Mouse (Mus musculus) limb, embryonic 12.5 days (tissue): ENCODE data around the gene Klk5. TPM values are rescaled to one million over a fixed set of nuclear protein-coding genes. Genes with fewer than 3 reads are reported as not detected.
A peak's percentile ranks its signal among the peaks of the same experiment; 100 is the strongest.

Experiments
- ATAC-seq: fragments of 200-750 bp; cut with Nextera tagmentation; 2 replicates; pipeline ENCODE4 v1.8.0; 2017; ENCODE audit warnings: low read depth, moderate TSS enrichment; ENCODE audit not compliant: insufficient number of reproducible peaks, insufficient read depth, low FRiP score, low TSS enrichment
- H3K27ac ChIP-seq: fragments of 300-500 bp; sonication (generic); 2 replicates; pipeline ENCODE4 v1.5.1; 2016; ENCODE audit warnings: mild to moderate bottlenecking, moderate library complexity
- H3K27me3 ChIP-seq: fragments of 300-500 bp; sonication (generic); 2 replicates; pipeline ENCODE4 v1.6.1; 2016; ENCODE audit warnings: mild to moderate bottlenecking, moderate library complexity
- H3K36me3 ChIP-seq: fragments of 300-500 bp; sonication (generic); 2 replicates; pipeline ENCODE4 v1.6.1; 2016; ENCODE audit warnings: mild to moderate bottlenecking, moderate library complexity
- H3K4me1 ChIP-seq: fragments of 300-500 bp; sonication (generic); replicated peaks from 2 replicates; pipeline ENCODE4 v1.6.1; 2016
- H3K4me2 ChIP-seq: fragments of 300-500 bp; sonication (generic); 2 replicates; pipeline ENCODE4 v1.6.1; 2016; ENCODE audit warnings: mild to moderate bottlenecking, moderate library complexity
- H3K4me3 ChIP-seq: fragments of 300-500 bp; sonication (generic); replicated peaks from 2 replicates; pipeline ENCODE4 v1.5.1; 2016; ENCODE audit warnings: mild to moderate bottlenecking
- H3K9ac ChIP-seq: fragments of 300-500 bp; sonication (generic); replicated peaks from 2 replicates; pipeline ENCODE4 v1.6.1; 2016; ENCODE audit warnings: mild to moderate bottlenecking, moderate library complexity
- H3K9me3 ChIP-seq: fragments of 300-500 bp; sonication (generic); 2 replicates; pipeline ENCODE4 v1.6.1; 2016; ENCODE audit warnings: mild to moderate bottlenecking, moderate library complexity
- WGBS: fragments of 180-500 bp; shearing (Covaris S2); methylation state at CpG from one replicate; pipeline ENCODE4 v1.1.7; 2016; 5-methylcytosine and 5-hydroxymethylcytosine counted together
- polyA plus RNA-seq: library from polyadenylated mRNA; unstranded; fragments of >200 nt; fragmentation: Nextera tagmentation; extraction: Ambion mirVana; gene quantifications from 2 replicates; pipeline ENCODE4 v1.2.1, GENCODE M21; 2016

Gene Klk5
- 0.28 TPM in 1 of 2 replicates, not detected in the other for polyA plus RNA-seq

DNA sequence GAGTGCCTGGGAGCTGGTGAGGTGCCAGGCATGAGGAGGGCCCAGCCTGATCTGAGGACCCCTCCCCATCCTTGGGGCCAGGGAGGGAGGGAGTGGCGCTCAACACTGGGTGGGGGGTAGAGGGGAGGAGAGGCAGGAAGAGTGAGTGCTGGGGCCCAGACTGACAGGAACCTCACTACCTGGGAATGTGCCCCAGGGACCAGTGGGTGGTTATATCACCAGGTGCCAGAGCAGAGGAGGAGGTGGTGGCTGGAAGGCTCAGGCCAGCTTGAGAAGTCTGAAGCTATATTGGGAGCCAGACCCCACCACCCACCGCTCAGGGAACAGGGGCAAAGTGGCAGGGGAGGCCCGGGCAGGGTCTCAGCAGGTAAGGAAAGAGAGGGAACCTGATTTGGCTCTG lies at the start of gene Klk5:
Gene Klk5 (plus strand): TSS at position 271 of the 400 bp plus-strand sequence.
- H3K4me1 ChIP-seq = no peaks in the 10 kb centered on the region
- no peak within 1 kb of the TSS for H3K27ac ChIP-seq
- no peak for ATAC-seq
- no peak within 1 kb of the TSS for H3K9ac ChIP-seq
- WGBS = 52% methylated on average over 3 of the region's 3 CpGs
- no peak within 1 kb of the TSS for H3K4me2 ChIP-seq
- no peak within 1 kb of the TSS for H3K4me3 ChIP-seq
- no peaks in the 10 kb centered on the region for H3K27me3 ChIP-seq
- H3K9me3 ChIP-seq = no peaks in the 10 kb centered on the region
- H3K36me3 ChIP-seq = no peaks in the 10 kb centered on the region

DNA sequence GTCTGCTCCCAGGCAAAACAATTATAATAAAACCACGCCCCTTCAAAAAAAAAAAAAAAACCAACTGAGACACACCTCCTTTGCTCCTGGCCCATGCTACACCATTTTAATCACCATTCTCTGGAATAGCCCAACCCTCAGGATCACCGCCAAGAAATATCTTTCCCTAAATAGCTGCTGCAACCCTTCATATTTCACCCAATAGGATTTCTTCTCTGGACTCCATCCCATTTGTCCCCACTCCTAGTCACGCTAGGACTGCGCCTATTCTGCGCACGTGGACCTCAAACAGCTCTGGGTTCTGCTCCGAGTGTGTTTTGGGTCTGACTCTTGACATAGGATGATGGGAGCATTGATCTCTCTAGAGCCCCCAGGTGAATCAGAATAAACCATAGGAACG lies 45.4 kb upstream of the Klk5 start:
- 7% methylated on average over 8 of the region's 8 CpGs for WGBS
- H3K4me3 ChIP-seq = peak overlapping the region; percentile 52
- no peak for ATAC-seq

DNA sequence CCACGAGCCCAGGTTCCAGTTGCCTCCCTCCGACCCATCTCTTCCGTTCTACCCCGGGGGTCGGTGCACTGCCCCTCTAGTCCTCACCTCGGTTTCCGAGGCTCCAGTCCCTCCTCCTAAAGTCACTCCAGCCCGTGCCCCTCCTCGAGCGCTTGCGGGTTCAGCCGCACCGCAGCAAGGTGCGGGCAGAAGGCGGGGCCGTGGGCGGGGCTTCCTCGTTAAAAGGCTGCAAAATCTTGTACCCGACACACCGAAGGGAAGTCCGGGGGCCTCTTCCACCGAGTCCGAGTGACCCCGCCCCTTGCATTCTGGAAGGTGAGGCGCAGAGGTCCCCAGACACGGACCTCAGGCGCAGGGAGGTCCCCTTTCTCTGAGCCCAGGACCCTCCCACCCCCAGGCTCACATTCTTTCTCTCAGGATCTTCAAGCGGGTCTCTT lies 44.4 kb upstream of the Klk5 start, which contains the start of gene Klk8:
Gene Klk8 (plus strand): TSS at position 245 of the 437 bp plus-strand sequence.
- H3K4me2 ChIP-seq = peak within 1 kb of the TSS; percentile 76
- H3K4me1 ChIP-seq = peaks cover 7% of the 10 kb centered on the region; the same call in 1 of the 2 replicates
- H3K9me3 ChIP-seq = no peaks in the 10 kb centered on the region
- whole genome bisulfite sequencing = under 1% methylated on average over 28 of the region's 28 CpGs
- H3K4me3 ChIP-seq = peak within 1 kb of the TSS; percentile 52
- peak within 1 kb of the TSS; percentile 56 for H3K9ac ChIP-seq
- ATAC-seq = peak; percentile 58; the same call in 1 of the 2 replicates
- no peaks in the 10 kb centered on the region for H3K36me3 ChIP-seq
- peaks cover 59% of the 10 kb centered on the region for H3K27me3 ChIP-seq
- no peak within 1 kb of the TSS for H3K27ac ChIP-seq

More for the DNA sequence above, 45.4 kb upstream of the Klk5 start:
- Histone ChIP-seq H3K9ac (no peak overlapping the region), H3K27me3 (peaks cover 59% of the 10 kb centered on the region), H3K4me2 (peak overlapping the region; percentile 76), H3K36me3 (no peaks in the 10 kb centered on the region), H3K9me3 (no peaks in the 10 kb centered on the region), H3K4me1 (peaks cover 7% of the 10 kb centered on the region; the same call in 1 of the 2 replicates), H3K27ac (no peak overlapping the region)

DNA sequence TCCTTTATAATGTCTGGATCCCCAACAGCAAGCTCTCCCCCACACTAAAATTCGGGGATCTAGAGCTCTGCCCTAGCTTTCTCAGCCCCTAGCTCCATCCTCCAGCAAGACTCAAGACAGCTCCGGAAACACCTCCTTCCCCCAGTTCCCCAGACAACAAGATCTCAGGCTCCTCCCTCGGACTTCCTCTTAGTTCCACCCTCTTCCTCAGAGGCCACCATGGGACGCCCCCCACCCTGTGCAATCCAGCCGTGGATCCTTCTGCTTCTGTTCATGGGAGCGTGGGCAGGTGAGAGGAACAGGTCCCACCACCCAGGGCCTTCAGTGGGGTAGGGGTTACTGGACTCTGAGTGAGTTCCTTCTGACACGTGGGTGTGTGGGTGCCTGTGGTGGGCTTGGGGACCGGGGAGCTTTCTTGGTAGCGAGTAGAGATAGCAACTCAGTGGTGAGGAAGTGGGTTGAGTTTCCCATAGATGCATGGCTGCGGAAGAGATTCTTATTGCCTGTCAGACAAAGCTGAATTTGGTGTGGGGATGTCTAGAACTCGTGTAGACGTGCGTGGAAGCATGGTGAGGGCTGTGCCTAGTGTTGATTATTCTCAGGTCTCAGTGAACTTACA lies 43.8 kb upstream of the Klk5 start:
- Histone ChIP-seq H3K9me3 (no peaks in the 10 kb centered on the region), H3K4me1 (peaks cover 7% of the 10 kb centered on the region; the same call in 1 of the 2 replicates), H3K27me3 (peaks cover 59% of the 10 kb centered on the region), H3K27ac (no peak overlapping the region), H3K4me3 (peak overlapping the region; percentile 52), H3K4me2 (peak overlapping the region; percentile 76), H3K9ac (no peak overlapping the region), H3K36me3 (no peaks in the 10 kb centered on the region)
- whole genome bisulfite sequencing = 45% methylated on average over 13 of the region's 13 CpGs
- ATAC-seq = peak; percentile 32; the same call in 1 of the 2 replicates

DNA sequence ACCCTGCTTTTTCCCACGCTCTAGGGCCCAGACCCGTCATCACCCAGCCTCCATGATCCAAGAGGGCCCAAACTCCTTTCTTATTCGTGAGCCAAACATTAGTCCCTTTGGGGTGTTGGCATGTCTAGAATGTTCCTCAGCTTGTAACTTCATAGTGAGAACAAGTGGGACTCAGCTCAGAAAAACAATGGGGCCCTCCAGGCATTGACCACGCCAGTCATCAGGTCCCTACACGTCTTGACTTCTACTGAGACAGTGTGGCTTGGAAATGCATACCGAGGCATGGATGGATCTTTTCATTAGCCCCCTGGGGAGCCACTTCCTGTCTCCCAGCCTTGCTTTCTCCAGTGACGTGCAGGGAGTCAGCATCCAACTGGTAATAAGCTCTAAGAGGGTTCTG lies 41.9 kb upstream of the Klk5 start:
- H3K36me3 ChIP-seq = no peaks in the 10 kb centered on the region
- ATAC-seq = no peak
- no peaks in the 10 kb centered on the region for H3K9me3 ChIP-seq
- 73% methylated on average over 7 of the region's 7 CpGs for WGBS
- peaks cover 7% of the 10 kb centered on the region; the same call in 1 of the 2 replicates for H3K4me1 ChIP-seq
- H3K4me2 ChIP-seq = no peak overlapping the region
- H3K27me3 ChIP-seq = peaks cover 44% of the 10 kb centered on the region
- no peak overlapping the region for H3K4me3 ChIP-seq
- H3K27ac ChIP-seq = no peak overlapping the region
- H3K9ac ChIP-seq = no peak overlapping the region

DNA sequence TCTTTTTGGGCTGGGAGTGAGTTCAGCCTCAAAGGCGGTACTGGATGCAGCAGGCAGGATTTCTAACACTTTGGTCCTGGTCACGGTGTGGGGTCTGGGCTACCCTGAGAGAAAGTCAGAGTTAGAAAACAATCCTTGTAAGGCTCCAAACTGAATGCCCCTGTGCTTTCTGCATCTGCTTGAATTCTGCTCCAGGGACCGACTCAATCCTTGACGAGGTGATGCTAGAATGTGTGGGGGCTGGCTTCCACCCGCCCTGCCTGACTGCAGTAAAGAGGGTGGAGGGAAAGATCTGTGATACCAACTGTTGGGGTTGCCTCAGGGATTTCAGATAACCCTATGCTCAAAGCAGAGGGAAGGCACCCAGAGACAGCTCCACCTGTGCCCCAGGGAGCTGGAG lies 30.8 kb upstream of the Klk5 start, which contains the start of gene Klk7:
Gene Klk7 (plus strand): TSS at position 301 of the 400 bp plus-strand sequence.
- no peak within 1 kb of the TSS for H3K4me3 ChIP-seq
- no peaks in the 10 kb centered on the region for H3K36me3 ChIP-seq
- H3K4me1 ChIP-seq = no peaks in the 10 kb centered on the region
- WGBS = 33% methylated on average over 5 of the region's 5 CpGs
- no peak within 1 kb of the TSS for H3K9ac ChIP-seq
- ATAC-seq = no peak
- peaks cover 9% of the 10 kb centered on the region for H3K27me3 ChIP-seq
- no peaks in the 10 kb centered on the region for H3K9me3 ChIP-seq
- no peak within 1 kb of the TSS for H3K4me2 ChIP-seq
- no peak within 1 kb of the TSS for H3K27ac ChIP-seq

DNA sequence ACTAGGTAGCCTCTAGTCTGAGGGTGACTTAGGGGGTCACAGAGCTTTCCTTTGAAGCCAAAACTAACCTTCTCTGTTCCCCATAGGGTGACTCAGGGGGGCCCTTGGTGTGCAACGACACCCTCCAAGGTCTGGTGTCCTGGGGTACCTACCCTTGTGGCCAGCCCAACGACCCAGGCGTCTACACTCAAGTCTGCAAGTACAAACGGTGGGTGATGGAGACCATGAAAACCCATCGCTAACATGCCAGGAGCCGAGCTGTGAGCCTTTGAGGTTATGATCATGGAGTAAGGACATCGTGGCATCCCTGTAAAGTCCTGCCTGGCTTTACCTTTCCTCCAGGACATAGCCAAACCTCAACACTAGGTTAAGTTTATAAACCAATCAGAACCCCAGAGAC lies 26.6 kb upstream of the Klk5 start:
- no peak for ATAC-seq
- no peaks in the 10 kb centered on the region for H3K36me3 ChIP-seq
- no peaks in the 10 kb centered on the region for H3K4me1 ChIP-seq
- no peaks in the 10 kb centered on the region for H3K9me3 ChIP-seq
- WGBS = 88% methylated on average over 7 of the region's 7 CpGs
- H3K4me2 ChIP-seq = no peak overlapping the region
- H3K4me3 ChIP-seq = no peak overlapping the region
- no peak overlapping the region for H3K27ac ChIP-seq
- H3K27me3 ChIP-seq = peaks cover 9% of the 10 kb centered on the region
- no peak overlapping the region for H3K9ac ChIP-seq

DNA sequence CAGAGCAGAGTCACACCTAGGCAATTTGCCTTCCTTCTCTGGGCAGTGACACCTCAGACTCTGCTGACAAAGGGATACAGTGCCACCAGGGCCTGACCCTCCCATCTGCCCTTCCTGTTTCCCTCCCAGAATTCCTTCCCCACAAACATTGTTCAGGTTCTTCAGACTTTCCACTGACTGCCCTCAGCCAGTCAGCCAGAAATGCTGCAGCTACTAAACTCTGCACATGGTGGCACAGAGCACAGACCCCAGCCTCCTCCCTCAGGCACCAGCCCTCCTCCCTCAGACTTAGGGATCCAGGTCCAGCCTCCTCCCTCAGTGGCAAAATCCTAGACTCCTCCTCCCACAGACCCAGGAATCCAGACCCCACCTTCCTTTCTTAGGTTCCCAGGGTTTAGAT lies 25.0 kb upstream of the Klk5 start:
- H3K4me1 ChIP-seq = no peaks in the 10 kb centered on the region
- H3K27ac ChIP-seq = no peak overlapping the region
- H3K9me3 ChIP-seq = no peaks in the 10 kb centered on the region
- no peaks in the 10 kb centered on the region for H3K36me3 ChIP-seq
- no peak for ATAC-seq
- no peak overlapping the region for H3K9ac ChIP-seq
- no peak overlapping the region for H3K4me3 ChIP-seq
- H3K4me2 ChIP-seq = no peak overlapping the region
- H3K27me3 ChIP-seq = peaks cover 2% of the 10 kb centered on the region; the same call in 1 of the 2 replicates

DNA sequence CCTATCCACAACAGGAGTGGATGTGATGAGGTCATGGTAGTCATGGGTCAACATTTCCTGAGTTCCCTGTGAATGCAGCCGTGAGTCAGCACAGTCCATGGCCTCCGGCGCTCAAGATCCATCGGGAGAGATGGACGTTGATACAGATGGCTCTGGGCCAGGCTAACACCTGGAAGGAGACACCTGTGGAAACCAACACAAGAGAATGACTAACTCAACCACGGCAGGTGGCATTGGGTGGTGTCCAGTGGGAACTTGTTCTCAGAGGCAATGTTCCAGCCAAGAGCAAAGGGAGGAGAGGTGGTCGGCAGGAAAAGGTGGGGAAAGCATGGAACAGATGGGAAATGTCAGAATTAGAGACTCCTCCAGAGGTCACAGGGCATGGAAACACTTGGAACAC lies 20.2 kb upstream of the Klk5 start:
- H3K9ac ChIP-seq = no peak overlapping the region
- 94% methylated on average over 7 of the region's 7 CpGs for WGBS
- no peaks in the 10 kb centered on the region for H3K27me3 ChIP-seq
- no peak overlapping the region for H3K27ac ChIP-seq
- H3K4me1 ChIP-seq = no peaks in the 10 kb centered on the region
- no peak for ATAC-seq
- no peak overlapping the region for H3K4me2 ChIP-seq
- no peaks in the 10 kb centered on the region for H3K36me3 ChIP-seq
- H3K4me3 ChIP-seq = no peak overlapping the region
- no peaks in the 10 kb centered on the region for H3K9me3 ChIP-seq

DNA sequence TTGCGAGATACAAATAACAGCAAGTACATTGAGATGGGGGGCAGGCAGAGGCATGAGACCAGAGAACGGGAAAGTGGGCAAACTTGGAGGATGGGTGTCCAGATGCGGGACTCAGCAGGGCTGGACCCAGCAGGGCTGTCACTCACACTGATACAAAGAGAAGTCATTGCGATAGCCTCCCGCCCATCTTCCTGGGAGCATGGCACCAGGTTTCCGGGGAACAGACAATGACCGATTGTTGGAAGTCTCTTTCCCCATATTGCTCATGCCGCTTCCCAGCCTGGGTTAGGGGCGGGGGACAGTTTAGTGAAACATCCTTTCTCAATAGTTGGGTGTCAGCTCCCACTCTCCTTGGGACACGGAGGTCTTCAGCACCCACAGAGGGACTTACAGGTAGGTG lies 17.6 kb upstream of the Klk5 start, which contains the start of gene Klk6:
Gene Klk6 (plus strand): TSS at position 301 of the 400 bp plus-strand sequence.
- no peaks in the 10 kb centered on the region for H3K36me3 ChIP-seq
- no peak for ATAC-seq
- H3K27me3 ChIP-seq = no peaks in the 10 kb centered on the region
- no peak within 1 kb of the TSS for H3K27ac ChIP-seq
- no peaks in the 10 kb centered on the region for H3K9me3 ChIP-seq
- no peaks in the 10 kb centered on the region for H3K4me1 ChIP-seq
- H3K4me3 ChIP-seq = no peak within 1 kb of the TSS
- no peak within 1 kb of the TSS for H3K4me2 ChIP-seq
- WGBS = 89% methylated on average over 10 of the region's 10 CpGs
- H3K9ac ChIP-seq = no peak within 1 kb of the TSS

DNA sequence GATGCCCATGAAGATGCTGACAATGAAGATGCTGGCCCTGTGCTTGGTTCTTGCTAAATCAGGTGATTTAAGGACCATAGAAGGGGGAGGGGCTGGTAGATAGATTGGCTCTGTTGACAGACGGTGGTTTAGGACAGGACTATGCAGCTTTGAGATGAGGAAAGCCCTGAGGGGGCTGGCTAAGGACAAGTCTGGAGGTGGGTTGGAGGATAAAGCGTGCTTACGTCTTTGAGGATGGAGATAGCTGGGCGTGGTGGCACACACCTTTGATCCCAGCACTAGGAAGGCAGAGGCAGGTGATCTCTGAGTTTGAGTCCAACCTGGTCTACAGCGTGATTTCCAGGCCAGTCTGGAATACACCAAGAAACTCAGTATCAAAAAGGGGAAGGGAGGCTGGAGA lies 15.7 kb upstream of the Klk5 start:
- Histone ChIP-seq H3K27ac (no peak overlapping the region), H3K9ac (no peak overlapping the region), H3K4me1 (no peaks in the 10 kb centered on the region), H3K27me3 (no peaks in the 10 kb centered on the region), H3K9me3 (no peaks in the 10 kb centered on the region), H3K4me2 (no peak overlapping the region), H3K36me3 (no peaks in the 10 kb centered on the region), H3K4me3 (no peak overlapping the region)
- ATAC-seq = no peak
- WGBS = 83% methylated on average over 5 of the region's 5 CpGs

DNA sequence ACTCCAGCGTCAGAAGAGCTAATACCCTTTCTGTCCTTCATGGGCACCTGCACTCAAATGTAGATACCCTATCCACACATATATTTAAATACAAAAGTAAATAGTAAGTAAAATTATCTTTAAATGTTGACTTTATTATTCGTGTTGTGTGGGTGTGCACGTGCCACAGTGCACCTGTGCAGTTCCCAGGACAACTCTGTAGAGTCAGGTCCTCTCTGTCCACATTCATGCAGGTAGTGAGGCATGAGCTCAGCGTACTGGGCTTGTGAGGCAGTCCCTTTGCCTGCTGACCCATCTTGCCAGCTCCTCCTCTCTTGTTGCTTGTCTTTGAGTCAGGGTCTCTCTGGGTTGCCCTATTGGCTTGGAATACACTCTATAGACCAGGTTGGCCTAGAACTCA lies 14.1 kb upstream of the Klk5 start:
- Histone ChIP-seq H3K9me3 (no peaks in the 10 kb centered on the region), H3K27ac (no peak overlapping the region), H3K4me2 (no peak overlapping the region), H3K4me1 (no peaks in the 10 kb centered on the region), H3K27me3 (no peaks in the 10 kb centered on the region), H3K36me3 (no peaks in the 10 kb centered on the region), H3K9ac (no peak overlapping the region), H3K4me3 (no peak overlapping the region)
- 90% methylated on average over 4 of the region's 4 CpGs for WGBS
- no peak for ATAC-seq
